Mouse (Mus musculus) fibroblast of lung, adult 2 months (primary cell): Measurements from ENCODE around the gene Zan.

ENCODE experiments used
- DNase-seq: peaks from one replicate; pipeline ENCODE4 v3.0.0-alpha.2; 2011; ENCODE audit warnings: low read depth

Gene Zan

DNA sequence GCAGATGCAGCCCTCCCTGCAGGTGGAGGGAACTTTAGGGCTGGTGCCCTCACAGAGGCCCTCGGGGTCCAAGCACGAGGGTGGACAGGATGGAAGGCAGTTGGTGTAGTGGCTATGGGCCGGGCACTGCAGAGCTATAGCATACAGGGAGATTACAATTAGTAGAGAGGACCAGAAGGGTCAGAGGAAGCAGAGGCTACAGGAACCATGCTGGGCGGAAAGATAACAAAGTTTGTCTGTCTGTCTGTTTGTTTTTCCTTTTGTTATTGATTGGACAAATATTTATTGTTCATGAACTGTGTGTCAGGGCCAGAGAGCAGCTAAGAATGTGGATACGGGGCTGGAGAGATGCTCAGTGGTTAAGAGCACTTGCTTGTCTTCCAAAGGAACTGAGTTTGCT, 62.6 kb downstream of the Zan start:
- no peak for DNase-seq

DNA sequence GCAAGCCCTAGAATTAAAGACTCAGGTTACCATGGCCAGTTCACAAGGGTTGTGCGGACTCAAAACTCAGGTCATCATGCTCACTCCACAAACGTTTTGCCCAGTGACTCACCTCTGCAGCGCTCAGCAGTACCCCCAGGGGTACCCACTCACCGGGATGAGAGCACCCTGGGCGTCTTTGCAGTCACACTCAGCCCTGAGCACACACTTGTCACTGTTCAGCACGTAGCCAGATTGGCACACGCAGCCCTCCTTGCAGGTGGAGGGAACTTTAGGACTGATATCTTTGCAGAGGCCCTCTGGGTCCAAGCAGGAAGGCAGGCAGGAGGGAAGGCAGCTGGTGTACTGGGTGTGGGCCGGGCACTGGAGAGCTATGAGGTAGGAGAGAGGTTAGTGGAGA, 65.6 kb downstream of the Zan start:
- DNase-seq = no peak

GRCm38 (mm10) chr5:137410549-137410948, 66.3 kb downstream of the Zan start:
- DNase-seq = no peak

- DNase-seq = no peak
Measured at GRCm38 (mm10) chr5:137410066-137410465, 66.8 kb downstream of the Zan start.

GRCm38 (mm10) chr5:137409451-137409850, 67.4 kb downstream of the Zan start:
- no peak for DNase-seq

- DNase-seq = no peak
Measured at GRCm38 (mm10) chr5:137404081-137404480, 72.8 kb downstream of the Zan start.

- no peak for DNase-seq
Measured at GRCm38 (mm10) chr5:137394456-137394855, 82.4 kb downstream of the Zan start.

GRCm38 (mm10) chr5:137391641-137392040, 85.2 kb downstream of the Zan start:
- no peak for DNase-seq

DNA sequence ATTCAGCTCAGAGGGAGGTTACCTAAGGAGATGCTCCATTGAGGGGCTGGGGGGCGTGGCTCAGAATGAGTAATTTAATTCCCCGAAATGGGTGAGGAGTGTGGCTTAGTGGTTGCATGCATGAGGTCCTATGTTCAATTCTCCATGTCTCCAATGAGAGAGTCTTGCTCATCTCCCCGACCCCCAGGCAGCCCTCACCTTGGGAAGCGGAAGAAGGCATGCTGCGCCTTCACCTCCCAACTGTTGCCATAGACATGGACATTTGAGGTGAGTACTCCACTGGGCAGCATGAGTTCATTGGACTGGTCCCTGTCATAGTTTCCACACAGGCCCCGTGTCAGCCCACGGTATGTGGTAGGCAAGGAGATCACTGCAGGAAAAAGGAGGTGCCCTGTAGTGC, 90.2 kb downstream of the Zan start:
- no peak for DNase-seq

GRCm38 (mm10) chr5:137383441-137383840, 93.4 kb downstream of the Zan start:
- DNase-seq = no peak

DNA sequence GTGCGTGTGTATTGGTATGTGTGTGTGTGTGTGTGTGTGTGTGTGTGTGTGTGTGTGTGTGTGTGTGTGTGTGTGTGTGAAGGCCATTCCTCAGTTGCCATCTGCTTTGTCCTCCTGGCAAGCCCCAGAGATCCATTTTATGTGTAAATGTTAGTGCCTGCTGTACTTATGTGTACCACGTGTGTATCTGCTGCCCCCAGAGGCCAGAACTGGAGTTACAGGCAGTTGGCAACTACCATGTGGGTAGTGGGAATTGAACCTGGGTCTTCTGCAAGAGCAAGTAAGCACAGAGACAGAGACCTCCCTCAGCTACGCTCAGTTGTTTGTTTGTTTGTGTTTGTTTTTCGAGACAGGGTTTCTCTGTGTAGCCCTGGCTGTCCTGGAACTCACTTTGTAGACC, 95.7 kb downstream of the Zan start:
- DNase-seq = no peak

- DNase-seq = no peak
Measured at GRCm38 (mm10) chr5:137377603-137378002, 99.3 kb downstream of the Zan start.

GRCm38 (mm10) chr5:137377176-137377575, 99.7 kb downstream of the Zan start:
- DNase-seq = no peak

DNA sequence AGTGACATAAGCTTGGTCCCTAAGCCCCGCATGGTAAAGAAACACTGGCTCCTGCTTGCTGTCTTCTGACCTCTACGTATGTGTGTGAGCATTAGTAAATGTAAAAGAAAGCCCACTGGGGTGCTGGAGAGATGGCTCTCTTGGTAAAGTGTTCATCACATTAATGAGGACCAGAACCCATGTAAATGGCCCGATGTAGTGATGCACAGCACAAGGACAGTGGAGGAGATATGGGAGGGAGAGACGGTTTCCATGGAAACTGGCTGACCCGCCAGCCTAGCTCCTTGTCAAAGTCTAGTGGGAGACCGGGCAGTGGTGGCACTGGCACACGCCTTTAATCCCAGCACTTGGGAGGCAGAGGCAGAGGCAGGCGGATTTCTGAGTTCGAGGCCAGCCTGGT, 100.1 kb downstream of the Zan start:
- DNase-seq = no peak

GRCm38 (mm10) chr5:137376198-137376597, 100.7 kb downstream of the Zan start:
- DNase-seq = no peak

GRCm38 (mm10) chr5:137375627-137376026, 101.2 kb downstream of the Zan start:
- no peak for DNase-seq

DNA sequence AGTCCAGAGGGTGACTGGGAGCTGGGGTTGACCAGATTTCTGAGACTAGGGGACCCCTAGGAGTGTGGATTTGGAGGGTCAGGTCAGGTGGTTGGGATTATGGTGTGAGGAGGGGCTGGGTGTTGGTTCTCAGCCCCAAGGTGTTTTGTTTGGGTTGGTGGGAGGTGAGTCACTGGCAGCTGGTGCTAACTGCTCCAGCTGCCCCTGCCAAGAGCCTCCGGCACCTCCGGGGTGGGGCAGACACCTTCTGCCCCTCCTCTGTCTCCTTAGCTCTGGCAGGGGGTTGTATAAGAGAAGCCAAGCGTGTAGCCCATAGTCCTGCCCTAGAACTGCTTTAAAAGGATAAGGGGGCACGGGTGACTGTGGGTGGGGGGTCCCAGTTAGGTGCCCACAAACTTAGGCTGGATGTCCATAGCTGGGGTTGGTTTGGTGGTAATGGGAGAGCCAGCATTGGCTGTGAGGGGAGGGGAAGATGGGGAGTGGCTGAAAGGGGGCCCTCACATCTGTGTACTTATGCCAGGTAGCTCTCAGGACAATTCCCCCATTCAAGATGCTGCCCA, 102.3 kb downstream of the Zan start:
- no peak for DNase-seq

GRCm38 (mm10) chr5:137373371-137373950, 103.4 kb downstream of the Zan start:
- no peak for DNase-seq

DNA sequence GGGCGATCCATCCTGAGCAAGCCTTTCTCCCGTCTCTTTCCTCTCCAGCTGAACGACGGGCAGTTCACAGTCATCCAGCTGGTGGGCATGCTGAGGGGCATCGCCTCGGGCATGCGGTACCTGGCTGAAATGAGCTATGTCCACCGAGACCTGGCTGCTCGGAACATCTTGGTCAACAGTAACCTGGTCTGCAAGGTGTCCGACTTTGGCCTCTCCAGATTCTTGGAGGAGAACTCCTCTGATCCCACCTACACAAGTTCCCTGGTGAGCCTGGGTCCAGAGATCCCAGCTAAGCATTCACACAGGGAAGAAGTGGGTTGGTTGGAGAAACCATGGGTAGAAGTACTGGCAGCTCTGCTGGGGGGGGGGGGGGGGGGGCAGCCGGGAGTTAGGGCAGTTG, 107.2 kb downstream of the Zan start:
- no peak for DNase-seq

- no peak for DNase-seq
Measured at GRCm38 (mm10) chr5:137358382-137358781, 118.5 kb downstream of the Zan start.

DNA sequence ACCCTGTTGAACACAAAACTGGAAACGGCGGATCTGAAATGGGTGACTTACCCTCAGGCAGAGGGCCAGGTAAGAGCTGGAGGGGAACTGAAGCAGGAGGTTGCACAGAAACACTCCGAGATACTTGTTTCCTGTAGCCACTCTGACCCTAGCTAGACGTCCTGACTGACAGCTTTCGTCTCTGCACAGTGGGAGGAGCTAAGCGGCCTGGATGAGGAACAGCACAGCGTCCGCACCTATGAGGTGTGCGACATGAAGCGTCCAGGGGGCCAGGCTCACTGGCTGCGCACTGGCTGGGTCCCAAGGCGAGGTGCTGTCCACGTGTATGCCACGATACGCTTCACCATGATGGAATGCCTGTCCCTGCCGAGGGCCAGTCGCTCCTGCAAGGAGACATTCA, 122.8 kb downstream of the Zan start:
- no peak for DNase-seq

- DNase-seq = no peak
Measured at GRCm38 (mm10) chr5:137352011-137352975, 124.6 kb downstream of the Zan start.

DNA sequence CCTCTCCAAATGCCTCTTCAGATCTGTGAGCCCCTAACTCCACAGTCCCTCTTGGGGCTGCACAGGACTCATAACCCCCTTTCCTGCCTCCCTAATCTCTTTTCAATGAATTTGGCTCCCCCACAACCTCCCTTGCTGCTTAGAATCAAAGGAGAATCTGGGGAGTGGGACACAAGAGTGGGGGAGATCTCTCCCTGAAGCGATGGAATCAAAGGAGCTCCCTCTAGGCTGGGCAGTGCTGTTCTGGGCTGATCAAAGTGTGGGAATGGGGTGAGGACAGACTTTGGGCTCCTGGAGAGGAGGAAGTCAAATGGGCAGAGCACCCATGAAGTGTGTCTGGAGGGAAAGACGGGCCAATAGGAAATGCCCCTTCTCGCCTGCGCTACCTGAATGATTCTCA, 125.5 kb downstream of the Zan start:
- DNase-seq = no peak
